ENCODE assay signal across 23 mouse cellular contexts in genomic region chr3:41575971-41576370, GRCm38 (mm10). TPM values are rescaled to one million over a fixed set of nuclear protein-coding genes. Genes with fewer than 3 reads are reported as not detected.
DNase-seq lines count a peak whose midpoint lies in the region; ATAC-seq and TF ChIP-seq lines count a peak whose summit lies in the region.
"Had no signal": no experiment of that assay in that cellular context is flagged by ENCODE, and none has a peak within 500 bp of the region (broad histone marks: within the 10 kb centered on the region; RNA-seq: fewer than 3 reads in every experiment).

No protein-coding gene starts in this region.

- peak; percentile 5 for DNase-seq in embryonic facial prominence, embryonic 14.5 days (ENCODE audit: low spot score)
- no peak for DNase-seq in embryonic facial prominence, embryonic 10.5 days (ENCODE audit: low spot score)
- peak in 1 of 2 experiments; percentile 64 for DNase-seq in heart, adult 2 months
- peak; percentile 31 for DNase-seq in NIH3T3 (ENCODE audit: low read depth)
- peak; percentile 24 for DNase-seq in fibroblast of lung, adult 2 months (ENCODE audit: low read depth)
- no peak for DNase-seq in spleen, adult 12 weeks (ENCODE audit: low spot score)
- DNase-seq: cerebellum, adult 2 months; gastrocnemius, postnatal 14 days; kidney, adult 11 months; layer of hippocampus, adult 9-11 months; liver, embryonic 13.5 days; lung, adult 2 months; lung, postnatal 14 days; right cerebral cortex, postnatal 14 days had no signal

- 76% methylated on average over 5 of the region's 5 CpGs for WGBS in embryonic facial prominence, embryonic 14.5 days
- 85% methylated on average over 5 of the region's 5 CpGs for WGBS in embryonic facial prominence, embryonic 10.5 days
- 13% methylated on average over 5 of the region's 5 CpGs for WGBS in heart, adult 2 months
- 58% methylated on average over 5 of the region's 5 CpGs for WGBS in heart, embryonic 12.5 days
- 84% methylated on average over 5 of the region's 5 CpGs for WGBS in hindbrain, embryonic 13.5 days

- no peak for ATAC-seq in embryonic facial prominence, embryonic 14.5 days (ENCODE audit: low read depth)
- ATAC-seq in heart, embryonic 12.5 days (ENCODE audit: insufficient number of reproducible peaks, low FRiP score), result no peak
- no peak for ATAC-seq in hindbrain, embryonic 13.5 days (ENCODE audit: low FRiP score)
- ATAC-seq: forebrain, embryonic 13.5 days; midbrain, embryonic 13.5 days had no signal

- H3K36me3 ChIP-seq in embryonic facial prominence, embryonic 14.5 days (ENCODE audit: control insufficient read depth, insufficient read depth, low read length), result no peaks in the 10 kb centered on the region
- H3K36me3 ChIP-seq in embryonic facial prominence, embryonic 10.5 days (replicated peaks), result no peaks in the 10 kb centered on the region
- peaks cover 6% of the 10 kb centered on the region for H3K36me3 ChIP-seq in heart, adult 2 months (ENCODE audit: control insufficient read depth, insufficient read depth, low read length)
- H3K36me3 ChIP-seq in heart, embryonic 12.5 days, result no peaks in the 10 kb centered on the region
- H3K36me3 ChIP-seq in hindbrain, embryonic 13.5 days, result no peaks in the 10 kb centered on the region
- H3K36me3 ChIP-seq: heart, embryonic 15.5 days; hindbrain, embryonic 12.5 days; limb, embryonic 13.5 days; liver, embryonic 13.5 days; midbrain, embryonic 13.5 days; neural tube, embryonic 12.5 days had no signal

- H3K9me3 ChIP-seq in embryonic facial prominence, embryonic 14.5 days (ENCODE audit: control insufficient read depth, low read length), result no peaks in the 10 kb centered on the region
- no peaks in the 10 kb centered on the region for H3K9me3 ChIP-seq in embryonic facial prominence, embryonic 10.5 days
- H3K9me3 ChIP-seq in heart, embryonic 12.5 days (replicated peaks), result no peaks in the 10 kb centered on the region
- no peaks in the 10 kb centered on the region for H3K9me3 ChIP-seq in hindbrain, embryonic 13.5 days
- H3K9me3 ChIP-seq: forebrain, embryonic 13.5 days; G1E; heart, embryonic 15.5 days; hindbrain, embryonic 12.5 days; limb, embryonic 13.5 days; liver, embryonic 13.5 days; midbrain, embryonic 13.5 days; neural tube, embryonic 12.5 days had no signal

- H3K4me2 ChIP-seq in embryonic facial prominence, embryonic 14.5 days (ENCODE audit: low read depth, low read length), result no peak overlapping the region
- no peak overlapping the region for H3K4me2 ChIP-seq in heart, embryonic 12.5 days
- H3K4me2 ChIP-seq in hindbrain, embryonic 13.5 days, result no peak overlapping the region
- H3K4me2 ChIP-seq: forebrain, embryonic 13.5 days; heart, embryonic 15.5 days; hindbrain, embryonic 12.5 days; limb, embryonic 13.5 days; liver, embryonic 13.5 days; midbrain, embryonic 13.5 days; neural tube, embryonic 12.5 days had no signal

- intact Hi-C loops in heart, adult 2 months (cut with DNase I), result no loop called here

- no peaks in the 10 kb centered on the region for H3K4me1 ChIP-seq in embryonic facial prominence, embryonic 14.5 days (ENCODE audit: control insufficient read depth, insufficient read depth, low read length)
- peaks cover 48% of the 10 kb centered on the region for H3K4me1 ChIP-seq in embryonic facial prominence, embryonic 10.5 days
- peaks cover 38% of the 10 kb centered on the region for H3K4me1 ChIP-seq in heart, adult 2 months (ENCODE audit: control insufficient read depth, insufficient read depth, low read length)
- H3K4me1 ChIP-seq in heart, embryonic 12.5 days (replicated peaks), result peaks cover 79% of the 10 kb centered on the region
- peaks cover 43% of the 10 kb centered on the region for H3K4me1 ChIP-seq in hindbrain, embryonic 13.5 days (replicated peaks)

- no peak overlapping the region for H3K4me3 ChIP-seq in embryonic facial prominence, embryonic 14.5 days (ENCODE audit: low read depth, low read length)
- no peak overlapping the region for H3K4me3 ChIP-seq in embryonic facial prominence, embryonic 10.5 days
- no peak overlapping the region for H3K4me3 ChIP-seq in heart, adult 2 months
- no peak overlapping the region for H3K4me3 ChIP-seq in heart, embryonic 12.5 days
- no peak overlapping the region for H3K4me3 ChIP-seq in hindbrain, embryonic 13.5 days
- H3K4me3 ChIP-seq: forebrain, embryonic 13.5 days; heart, embryonic 15.5 days; hindbrain, embryonic 12.5 days; limb, embryonic 13.5 days; liver, embryonic 13.5 days; midbrain, embryonic 13.5 days; neural tube, embryonic 12.5 days had no signal

- H3K79me2 ChIP-seq in heart, adult 2 months (replicated peaks; ENCODE audit: control insufficient read depth, insufficient read depth, low read length), result peaks cover 5% of the 10 kb centered on the region

- TF ChIP-seq POLR2A in heart, adult 2 months (IDR thresholded peaks at IDR 0.05; ENCODE audit: insufficient read depth, low read depth, low read length), result no peak

- TF ChIP-seq EP300 in heart, adult 2 months (IDR thresholded peaks at IDR 0.05; ENCODE audit: insufficient read depth, low read depth, low read length), result no peak

- H3K27ac ChIP-seq in embryonic facial prominence, embryonic 14.5 days (replicated peaks; ENCODE audit: low read depth, low read length), result no peak overlapping the region
- no peak overlapping the region for H3K27ac ChIP-seq in embryonic facial prominence, embryonic 10.5 days (replicated peaks)
- peak overlapping the region; percentile 87 for H3K27ac ChIP-seq in heart, adult 2 months
- H3K27ac ChIP-seq in heart, embryonic 12.5 days (ENCODE audit: poor library complexity, severe bottlenecking), result no peak overlapping the region
- H3K27ac ChIP-seq in hindbrain, embryonic 13.5 days, result no peak overlapping the region
- H3K27ac ChIP-seq: forebrain, embryonic 13.5 days; hindbrain, embryonic 12.5 days; limb, embryonic 13.5 days; liver, embryonic 13.5 days; midbrain, embryonic 13.5 days; neural tube, embryonic 12.5 days had no signal

- no peak for TF ChIP-seq CTCF in heart, adult 2 months (IDR thresholded peaks at IDR 0.05)

- no peak overlapping the region for H3K9ac ChIP-seq in embryonic facial prominence, embryonic 14.5 days (ENCODE audit: low read depth, low read length)
- no peak overlapping the region for H3K9ac ChIP-seq in heart, adult 2 months (ENCODE audit: low read depth, low read length)
- no peak overlapping the region for H3K9ac ChIP-seq in heart, embryonic 12.5 days
- H3K9ac ChIP-seq in hindbrain, embryonic 13.5 days, result no peak overlapping the region
- H3K9ac ChIP-seq: forebrain, embryonic 13.5 days; hindbrain, embryonic 12.5 days; limb, embryonic 13.5 days; liver, embryonic 13.5 days; midbrain, embryonic 13.5 days; neural tube, embryonic 12.5 days had no signal

- H3K27me3 ChIP-seq in embryonic facial prominence, embryonic 14.5 days (replicated peaks; ENCODE audit: control insufficient read depth, insufficient read depth, low read length), result no peaks in the 10 kb centered on the region
- no peaks in the 10 kb centered on the region for H3K27me3 ChIP-seq in embryonic facial prominence, embryonic 10.5 days (replicated peaks; ENCODE audit: low read depth, poor library complexity, severe bottlenecking)
- H3K27me3 ChIP-seq in heart, adult 2 months (ENCODE audit: control insufficient read depth, insufficient read depth, low read length), result no peaks in the 10 kb centered on the region
- no peaks in the 10 kb centered on the region for H3K27me3 ChIP-seq in heart, embryonic 12.5 days (replicated peaks)
- H3K27me3 ChIP-seq in hindbrain, embryonic 13.5 days, result no peaks in the 10 kb centered on the region
- H3K27me3 ChIP-seq: forebrain, embryonic 13.5 days; heart, embryonic 15.5 days; hindbrain, embryonic 12.5 days; liver, embryonic 13.5 days; midbrain, embryonic 13.5 days; neural tube, embryonic 12.5 days had no signal

RNA-seq across cellular contexts. Expression of gene Jade1, which starts 20.4 kb away (rescaled TPM):
- 16.1 and 16.4 TPM in 2 replicates for polyA plus RNA-seq in embryonic facial prominence, embryonic 14.5 days (2014; fragmentation: Nextera tagmentation; extraction: Ambion mirVana)
- polyA plus RNA-seq in embryonic facial prominence, embryonic 10.5 days (2016; fragmentation: Nextera tagmentation; extraction: Ambion mirVana), result 15.5 and 18.8 TPM in 2 replicates
- 10 to 100 TPM; 28.5 to 38.6 TPM for total RNA-seq in heart, adult 2 months (2021)
- 10.1 and 24.0 TPM in 2 replicates for polyA plus RNA-seq in heart, adult 2 months (2012; rRNA removed)
- 17.4 and 19.3 TPM in 2 replicates for polyA plus RNA-seq in heart, embryonic 12.5 days (2016; fragmentation: Nextera tagmentation; extraction: Ambion mirVana)
- 11.2 and 12.4 TPM in 2 replicates for polyA plus RNA-seq in hindbrain, embryonic 13.5 days (2015; fragmentation: Nextera tagmentation; extraction: Ambion mirVana)

Comparison
In these comparisons a context has a peak if more than half of its experiments do, and no peak if none do; other contexts are left out.
1. DNase-seq: peak in embryonic facial prominence, embryonic 14.5 days (single experiment), NIH3T3 (single experiment) and fibroblast of lung, adult 2 months (single experiment); none in embryonic facial prominence, embryonic 10.5 days (single experiment) and spleen, adult 12 weeks (single experiment).